Mouse (Mus musculus) hindbrain, postnatal 0 days (tissue): ENCODE results near the gene Naa40. TPM values are rescaled to one million over a fixed set of nuclear protein-coding genes. Genes with fewer than 3 reads are reported as not detected.
A peak's percentile ranks its signal among the peaks of the same experiment; 100 is the strongest.

Experiments used
- ATAC-seq: fragments of 200-750 bp; cut with Nextera tagmentation; 2 replicates; pipeline ENCODE4 v1.8.0; 2017; ENCODE audit warnings: mild to moderate bottlenecking, moderate TSS enrichment, moderate library complexity
- DNase-seq: peaks from one replicate; pipeline ENCODE4 v3.0.0-alpha.2; 2015; ENCODE audit warnings: low spot score
- H3K27ac ChIP-seq: fragments of 300-500 bp; sonication (generic); 2 replicates; pipeline ENCODE4 v1.5.1; 2014; ENCODE audit warnings: mild to moderate bottlenecking
- H3K27me3 ChIP-seq: fragments of 300-500 bp; sonication (generic); 2 replicates; pipeline ENCODE4 v1.6.1; 2014; ENCODE audit warnings: low read length, mixed read lengths; ENCODE audit not compliant: insufficient read depth
- H3K36me3 ChIP-seq: fragments of 300-500 bp; sonication (generic); 2 replicates; pipeline ENCODE4 v1.6.1; 2014; ENCODE audit warnings: low read length, mixed read lengths; ENCODE audit not compliant: insufficient read depth
- H3K4me1 ChIP-seq: fragments of 300-500 bp; sonication (generic); 2 replicates; pipeline ENCODE4 v1.6.1; 2014; ENCODE audit warnings: antibody characterized with exemption, low read length, mixed read lengths; ENCODE audit not compliant: insufficient read depth
- H3K4me2 ChIP-seq: fragments of 300-500 bp; sonication (generic); 2 replicates; pipeline ENCODE4 v1.6.1; 2014; ENCODE audit warnings: low read depth, mild to moderate bottlenecking, low read length, moderate library complexity, mixed read lengths
- H3K4me3 ChIP-seq: fragments of 300-500 bp; sonication (generic); 2 replicates; pipeline ENCODE4 v1.5.1; 2014; ENCODE audit warnings: low read length
- H3K9ac ChIP-seq: fragments of 300-500 bp; sonication (generic); replicated peaks from 2 replicates; pipeline ENCODE4 v1.6.1; 2014; ENCODE audit warnings: mild to moderate bottlenecking, low read length, moderate library complexity, mixed read lengths
- H3K9me3 ChIP-seq: fragments of 300-500 bp; sonication (generic); 2 replicates; pipeline ENCODE4 v1.6.1; 2016; ENCODE audit warnings: low read length, mixed read lengths
- CTCF ChIP-seq: IDR thresholded peaks from 2 replicates; pipeline ENCODE4 v1.5.1; 2016; ENCODE audit warnings: antibody characterized with exemption, control low read depth, low read depth
- WGBS: fragments of 180-500 bp; shearing (Covaris S2); extraction: QIAGEN DNeasy Blood & Tissue Kit; methylation state at CpG from one replicate; pipeline ENCODE4 v1.1.7; 2014; 5-methylcytosine and 5-hydroxymethylcytosine counted together
- polyA plus RNA-seq: library from polyadenylated mRNA; unstranded; fragments of >200 nt; fragmentation: Nextera tagmentation; extraction: Ambion mirVana; gene quantifications from 2 replicates; pipeline ENCODE4 v1.2.1, GENCODE M21; 2015
- total RNA-seq: library from RNA; depleted of rRNA; stranded (reverse); fragments of >200 nt; gene quantifications from 2 replicates; pipeline ENCODE4 v1.2.3, GENCODE M21; 2014

Naa40 gene
- total and polyA plus RNA-seq, 2 experiments from 2014 or later, result 42.8 to 59.7 TPM

GRCm38 (mm10) chr19:7205753-7206736, 34.9 kb downstream of the Naa40 start, which contains the start of gene Otub1:
Gene Otub1, minus strand, starts transcription at chr19:7206316.
- under 1% methylated on average over 72 of the region's 79 CpGs for WGBS
- no peaks in the 10 kb centered on the region for H3K9me3 ChIP-seq
- ATAC-seq, result peak; percentile 97

GRCm38 (mm10) chr19:7205326-7205725, 35.7 kb downstream of the Naa40 start:
- H3K4me2 ChIP-seq, result peak overlapping the region; percentile 81
- H3K4me1 ChIP-seq, result peaks cover 6% of the 10 kb centered on the region
- DNase-seq (no peak), ATAC-seq (no peak)
- H3K27me3 ChIP-seq, result no peaks in the 10 kb centered on the region
- H3K4me3 ChIP-seq, result peak overlapping the region; percentile 70
- peaks cover 28% of the 10 kb centered on the region; the same call in 1 of the 2 replicates for H3K36me3 ChIP-seq
- no peak for TF ChIP-seq CTCF
- WGBS, result 24% methylated on average over 7 of the region's 7 CpGs
- peak overlapping the region; percentile 82 for H3K9ac ChIP-seq
- peak overlapping the region; percentile 91 for H3K27ac ChIP-seq
- H3K9me3 ChIP-seq, result no peaks in the 10 kb centered on the region

More at GRCm38 (mm10) chr19:7205753-7206736, 34.9 kb downstream of the Naa40 start, which contains the start of gene Otub1:
- peaks cover 6% of the 10 kb centered on the region for H3K4me1 ChIP-seq
- peak; percentile 96 for DNase-seq
- H3K4me2 ChIP-seq, result peak within 1 kb of the TSS; percentile 81
- H3K9ac ChIP-seq, result peak within 1 kb of the TSS; percentile 82
- H3K27me3 ChIP-seq, result no peaks in the 10 kb centered on the region
- peak within 1 kb of the TSS; percentile 91 for H3K27ac ChIP-seq
- TF ChIP-seq CTCF, result peak; percentile 10; the same call in 1 of the 2 replicates
- peaks cover 24% of the 10 kb centered on the region; the same call in 1 of the 2 replicates for H3K36me3 ChIP-seq
- H3K4me3 ChIP-seq, result peak within 1 kb of the TSS; percentile 70

GRCm38 (mm10) chr19:7204898-7205297, 36.1 kb downstream of the Naa40 start:
- no peak for TF ChIP-seq CTCF
- Histone ChIP-seq H3K27ac (peak overlapping the region; percentile 91; the same call in 1 of the 2 replicates), H3K4me3 (peak overlapping the region; percentile 70), H3K4me1 (peaks cover 6% of the 10 kb centered on the region), H3K4me2 (peak overlapping the region; percentile 81), H3K36me3 (peaks cover 32% of the 10 kb centered on the region), H3K27me3 (no peaks in the 10 kb centered on the region), H3K9ac (peak overlapping the region; percentile 82), H3K9me3 (no peaks in the 10 kb centered on the region)
- 63% methylated on average over 2 of the region's 2 CpGs for WGBS
- ATAC-seq (no peak), DNase-seq (no peak)

- Histone ChIP-seq H3K9ac (no peak overlapping the region), H3K9me3 (no peaks in the 10 kb centered on the region), H3K36me3 (peaks cover 52% of the 10 kb centered on the region), H3K27me3 (no peaks in the 10 kb centered on the region), H3K4me1 (peaks cover 6% of the 10 kb centered on the region), H3K4me3 (no peak overlapping the region), H3K4me2 (no peak overlapping the region), H3K27ac (no peak overlapping the region)
- TF ChIP-seq CTCF, result no peak
- DNase-seq (no peak), ATAC-seq (no peak)
- 63% methylated on average over 1 of the region's 1 CpGs for WGBS
Observed at GRCm38 (mm10) chr19:7200427-7200826, 40.6 kb downstream of the Naa40 start.

- no peaks in the 10 kb centered on the region for H3K9me3 ChIP-seq
- DNase-seq (no peak), ATAC-seq (no peak)
- H3K4me2 ChIP-seq, result no peak overlapping the region
- H3K9ac ChIP-seq, result no peak overlapping the region
- no peak overlapping the region for H3K27ac ChIP-seq
- H3K4me1 ChIP-seq, result no peaks in the 10 kb centered on the region
- H3K36me3 ChIP-seq, result peaks cover 52% of the 10 kb centered on the region
- TF ChIP-seq CTCF, result no peak
- H3K4me3 ChIP-seq, result no peak overlapping the region
- H3K27me3 ChIP-seq, result no peaks in the 10 kb centered on the region
- 93% methylated on average over 13 of the region's 13 CpGs for WGBS
Observed at GRCm38 (mm10) chr19:7199089-7199488, 41.9 kb downstream of the Naa40 start.

GRCm38 (mm10) chr19:7197445-7197844, 43.5 kb downstream of the Naa40 start:
- H3K9ac ChIP-seq, result no peak overlapping the region
- TF ChIP-seq CTCF, result no peak
- WGBS, result 90% methylated on average over 9 of the region's 9 CpGs
- H3K4me2 ChIP-seq, result no peak overlapping the region
- H3K27ac ChIP-seq, result no peak overlapping the region
- H3K27me3 ChIP-seq, result no peaks in the 10 kb centered on the region
- no peaks in the 10 kb centered on the region for H3K4me1 ChIP-seq
- ATAC-seq (peak; percentile 40; the same call in 1 of the 2 replicates), DNase-seq (no peak)
- H3K9me3 ChIP-seq, result no peaks in the 10 kb centered on the region
- H3K36me3 ChIP-seq, result peaks cover 37% of the 10 kb centered on the region
- no peak overlapping the region for H3K4me3 ChIP-seq
